Mouse (Mus musculus): ENCODE results near the gene Tprn. TPM values are rescaled to one million over a fixed set of nuclear protein-coding genes. Genes with fewer than 3 reads are reported as not detected.

Gene Tprn
- polyA plus RNA-seq, 1 experiment from 2014 or later = 5.3 TPM

DNA sequence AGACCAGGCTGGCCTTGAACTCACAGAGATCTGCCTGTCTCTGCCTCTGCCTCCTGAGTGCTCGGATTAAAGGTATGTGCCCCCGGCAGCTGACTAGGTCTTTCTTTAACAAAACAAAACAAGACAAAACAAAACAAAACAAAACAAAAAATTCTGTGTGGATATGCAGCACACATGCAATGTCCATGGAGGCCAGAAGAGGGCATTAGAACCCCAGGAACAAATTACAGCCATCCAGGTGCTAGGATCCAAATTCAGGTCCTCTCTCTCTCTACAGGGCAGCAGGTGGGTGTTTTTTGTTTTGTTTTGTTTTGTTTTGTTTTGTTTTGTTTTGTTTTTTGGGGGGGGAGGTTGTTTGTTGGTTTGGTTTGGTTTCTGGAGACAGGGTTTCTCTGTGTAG, 3.5 kb upstream of the Tprn start:
- H3K27me3 ChIP-seq (ENCODE audit: insufficient read depth, low read length) = no peaks in the 10 kb centered on the region
- DNase-seq (no peak), ATAC-seq (no peak)
- H3K4me3 ChIP-seq (ENCODE audit: low read depth, low read length) = no peak overlapping the region
- H3K4me2 ChIP-seq (ENCODE audit: low read depth, low read length) = no peak overlapping the region
- TF ChIP-seq EP300 (IDR thresholded peaks at IDR 0.05; ENCODE audit: low read depth) (no peak), CTCF (IDR thresholded peaks at IDR 0.05; ENCODE audit: low read depth) (peak; percentile 71)
- H3K9me3 ChIP-seq (ENCODE audit: low read length) = no peaks in the 10 kb centered on the region
- WGBS (ENCODE audit: insufficient replicate concordance) = 49% methylated on average over 2 of the region's 2 CpGs
- no peaks in the 10 kb centered on the region for H3K36me3 ChIP-seq (replicated peaks; ENCODE audit: insufficient read depth, low read length)
- no peak overlapping the region for H3K9ac ChIP-seq (replicated peaks)
- H3K4me1 ChIP-seq (ENCODE audit: insufficient read depth) = peaks cover 27% of the 10 kb centered on the region
- H3K27ac ChIP-seq (ENCODE audit: low read depth) = no peak overlapping the region

GRCm38 (mm10) chr2:25261870-25262269, 548 bp upstream of the Tprn start:
- Histone ChIP-seq H3K36me3 (replicated peaks; ENCODE audit: insufficient read depth, low read length) (no peaks in the 10 kb centered on the region), H3K27me3 (ENCODE audit: insufficient read depth, low read length) (no peaks in the 10 kb centered on the region), H3K9me3 (ENCODE audit: low read length) (no peaks in the 10 kb centered on the region), H3K4me3 (ENCODE audit: low read depth, low read length) (peak overlapping the region; percentile 86), H3K4me2 (ENCODE audit: low read depth, low read length) (peak overlapping the region; percentile 93), H3K4me1 (ENCODE audit: insufficient read depth) (peaks cover 43% of the 10 kb centered on the region), H3K9ac (replicated peaks) (peak overlapping the region; percentile 70), H3K27ac (ENCODE audit: low read depth) (peak overlapping the region; percentile 61)
- 35% methylated on average over 11 of the region's 12 CpGs for WGBS (ENCODE audit: insufficient replicate concordance)
- ATAC-seq (peak; percentile 10), DNase-seq (no peak)
- no peak for TF ChIP-seq EP300 (IDR thresholded peaks at IDR 0.05; ENCODE audit: low read depth)
- no peak for TF ChIP-seq CTCF (IDR thresholded peaks at IDR 0.05; ENCODE audit: low read depth)

DNA sequence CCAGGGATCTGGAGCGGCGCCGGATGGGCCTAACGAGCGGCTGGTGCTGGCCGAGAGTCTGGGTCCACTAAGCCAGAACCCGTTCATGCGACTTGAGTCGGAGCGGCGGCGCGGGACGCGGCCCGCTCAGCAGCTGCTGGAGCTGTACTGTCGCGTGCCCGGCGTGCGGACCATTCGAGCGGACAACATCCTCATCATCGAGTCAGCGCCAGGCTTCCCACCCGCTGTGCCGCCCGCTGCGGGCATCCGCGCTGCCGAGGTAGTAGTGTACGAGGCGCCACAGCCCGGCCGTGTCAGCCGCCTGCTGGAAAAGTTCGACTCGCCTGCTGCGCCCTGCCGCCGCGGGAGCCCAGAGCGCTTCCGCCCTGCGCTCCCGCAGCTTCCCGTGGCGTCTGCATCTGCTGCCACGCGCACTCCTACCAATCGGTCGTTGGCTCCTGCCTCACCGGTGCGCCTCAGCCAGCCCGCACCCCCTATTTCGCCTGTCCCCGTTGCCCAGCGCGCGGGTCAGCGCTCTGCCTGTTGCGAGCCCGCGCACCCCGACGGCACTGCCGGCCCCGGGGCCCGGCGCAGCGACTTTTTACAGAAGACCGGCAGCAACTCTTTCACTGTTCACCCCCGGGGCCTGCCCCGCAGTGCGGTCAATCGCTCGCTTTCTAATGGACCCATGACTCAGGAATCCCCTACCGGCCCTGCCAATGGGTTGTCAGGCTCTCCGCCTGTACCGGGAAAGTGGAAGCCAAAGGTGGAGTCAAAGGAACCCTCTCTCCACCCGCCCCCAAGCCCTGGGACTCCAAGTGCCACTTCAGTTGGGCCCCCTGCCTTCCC, 591 bp downstream of the Tprn start:
- Histone ChIP-seq H3K9me3 (ENCODE audit: low read length) (no peaks in the 10 kb centered on the region), H3K4me2 (ENCODE audit: low read depth, low read length) (peak overlapping the region; percentile 93), H3K36me3 (replicated peaks; ENCODE audit: insufficient read depth, low read length) (0 out of 2 replicates have a peak, but pooled peaks cover 2% of the 10 kb centered on the region), H3K4me1 (ENCODE audit: insufficient read depth) (peaks cover 55% of the 10 kb centered on the region), H3K27ac (ENCODE audit: low read depth) (peak overlapping the region; percentile 52), H3K9ac (replicated peaks) (peak overlapping the region; percentile 74), H3K4me3 (ENCODE audit: low read depth, low read length) (peak overlapping the region; percentile 86), H3K27me3 (ENCODE audit: insufficient read depth, low read length) (no peaks in the 10 kb centered on the region)
- DNase-seq (peak; percentile 56), ATAC-seq (peak; percentile 15)
- TF ChIP-seq EP300 (IDR thresholded peaks at IDR 0.05; ENCODE audit: low read depth) (no peak), CTCF (IDR thresholded peaks at IDR 0.05; ENCODE audit: low read depth) (0 out of 2 replicates have a peak, but pooled peaks have one; percentile 7)
- WGBS (ENCODE audit: insufficient replicate concordance) = 1% methylated on average over 79 of the region's 82 CpGs

- no peaks in the 10 kb centered on the region for H3K9me3 ChIP-seq (ENCODE audit: low read length)
- H3K4me2 ChIP-seq (ENCODE audit: low read depth, low read length) = peak overlapping the region; percentile 93
- DNase-seq (no peak), ATAC-seq (no peak)
- no peak for TF ChIP-seq CTCF (IDR thresholded peaks at IDR 0.05; ENCODE audit: low read depth)
- TF ChIP-seq EP300 (IDR thresholded peaks at IDR 0.05; ENCODE audit: low read depth) = no peak
- 0 out of 2 replicates have a peak, but pooled peaks cover 2% of the 10 kb centered on the region for H3K36me3 ChIP-seq (replicated peaks; ENCODE audit: insufficient read depth, low read length)
- H3K9ac ChIP-seq (replicated peaks) = peak overlapping the region; percentile 74
- 0 out of 2 replicates have a peak overlapping the region, but pooled peaks have one; percentile 0 for H3K27ac ChIP-seq (ENCODE audit: low read depth)
- 34% methylated on average over 11 of the region's 12 CpGs for WGBS (ENCODE audit: insufficient replicate concordance)
- H3K4me1 ChIP-seq (ENCODE audit: insufficient read depth) = peaks cover 57% of the 10 kb centered on the region
- H3K4me3 ChIP-seq (ENCODE audit: low read depth, low read length) = peak overlapping the region; percentile 86
- H3K27me3 ChIP-seq (ENCODE audit: insufficient read depth, low read length) = no peaks in the 10 kb centered on the region
These were observed 1.3 kb downstream of the Tprn start for GRCm38 (mm10) chr2:25263623-25264285.

DNA sequence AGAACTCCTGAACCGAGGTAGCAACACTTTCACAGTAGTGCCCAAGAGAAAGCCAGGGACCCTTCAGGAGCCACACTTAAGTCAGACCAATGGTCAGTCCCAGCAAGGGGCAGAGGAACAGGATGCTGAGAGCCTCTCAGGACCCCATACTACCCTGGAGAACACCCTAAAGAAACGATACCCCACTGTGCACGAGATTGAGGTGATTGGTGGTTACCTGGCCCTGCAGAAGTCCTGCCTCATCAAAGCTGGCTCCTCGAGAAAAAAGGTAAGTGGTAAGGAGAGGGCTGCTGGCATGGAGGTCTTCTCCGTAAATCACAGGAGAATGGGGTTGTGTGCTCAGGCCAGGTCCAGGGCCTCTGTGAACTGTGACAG, 1.9 kb downstream of the Tprn start:
- H3K4me1 ChIP-seq (ENCODE audit: insufficient read depth) = peaks cover 57% of the 10 kb centered on the region
- peaks cover 7% of the 10 kb centered on the region for H3K36me3 ChIP-seq (replicated peaks; ENCODE audit: insufficient read depth, low read length)
- no peak for DNase-seq
- no peaks in the 10 kb centered on the region for H3K27me3 ChIP-seq (ENCODE audit: insufficient read depth, low read length)
- peak overlapping the region; percentile 93 for H3K4me2 ChIP-seq (ENCODE audit: low read depth, low read length)
- ATAC-seq = no peak
- TF ChIP-seq EP300 (IDR thresholded peaks at IDR 0.05; ENCODE audit: low read depth) (no peak), CTCF (IDR thresholded peaks at IDR 0.05; ENCODE audit: low read depth) (no peak)
- 0 out of 2 replicates have a peak overlapping the region, but pooled peaks have one; percentile 13 for H3K4me3 ChIP-seq (ENCODE audit: low read depth, low read length)
- WGBS (ENCODE audit: insufficient replicate concordance) = 74% methylated on average over 5 of the region's 5 CpGs
- no peaks in the 10 kb centered on the region for H3K9me3 ChIP-seq (ENCODE audit: low read length)
- H3K9ac ChIP-seq (replicated peaks) = peak overlapping the region; percentile 21; the same call in 1 of the 2 replicates
- no peak overlapping the region for H3K27ac ChIP-seq (ENCODE audit: low read depth)

GRCm38 (mm10) chr2:25264851-25265250, 2.4 kb downstream of the Tprn start:
- TF ChIP-seq EP300 (IDR thresholded peaks at IDR 0.05; ENCODE audit: low read depth) (no peak), CTCF (IDR thresholded peaks at IDR 0.05; ENCODE audit: low read depth) (no peak)
- H3K27ac ChIP-seq (ENCODE audit: low read depth) = peak overlapping the region; percentile 12; the same call in 1 of the 2 replicates
- 0 out of 2 replicates have a peak overlapping the region, but pooled peaks have one; percentile 38 for H3K9ac ChIP-seq (replicated peaks)
- H3K36me3 ChIP-seq (replicated peaks; ENCODE audit: insufficient read depth, low read length) = peaks cover 12% of the 10 kb centered on the region
- H3K4me1 ChIP-seq (ENCODE audit: insufficient read depth) = peaks cover 57% of the 10 kb centered on the region
- WGBS (ENCODE audit: insufficient replicate concordance) = 71% methylated on average over 3 of the region's 3 CpGs
- H3K27me3 ChIP-seq (ENCODE audit: insufficient read depth, low read length) = no peaks in the 10 kb centered on the region
- peak overlapping the region; percentile 13; the same call in 1 of the 2 replicates for H3K4me3 ChIP-seq (ENCODE audit: low read depth, low read length)
- H3K4me2 ChIP-seq (ENCODE audit: low read depth, low read length) = peak overlapping the region; percentile 93
- DNase-seq = no peak
- H3K9me3 ChIP-seq (ENCODE audit: low read length) = no peaks in the 10 kb centered on the region
- ATAC-seq = no peak
